Mouse (Mus musculus) G1E (cell line): ENCODE measurements around the gene Pex11a. TPM values are rescaled to one million over a fixed set of nuclear protein-coding genes. Genes with fewer than 3 reads are reported as not detected.
A peak's percentile ranks its signal among the peaks of the same experiment; 100 is the strongest.
"Not testable (repeated sequence)": the region's sequence is repeated elsewhere in the genome, so short reads cannot be mapped to it uniquely, and the experiment has no call there.

Experiments used
- ATAC-seq: 2 replicates; pipeline ENCODE4 v1.8.0; 2016; ENCODE audit warnings: mild to moderate bottlenecking; ENCODE audit not compliant: insufficient number of reproducible peaks, poor library complexity, low FRiP score, severe bottlenecking; ENCODE audit errors: extremely low read depth
- DNase-seq: peaks from one replicate; pipeline ENCODE4 v3.0.0; 2012; ENCODE audit warnings: low spot score
- H3K27me3 ChIP-seq: 2 replicates; pipeline ENCODE4 v1.6.1; 2012; ENCODE audit warnings: mild to moderate bottlenecking, low read length, inconsistent platforms; ENCODE audit not compliant: insufficient read depth
- H3K36me3 ChIP-seq: replicated peaks from 2 replicates; pipeline ENCODE3; 2012; ENCODE audit warnings: mild to moderate bottlenecking, inconsistent platforms
- H3K4me1 ChIP-seq: 2 replicates; pipeline ENCODE4 v1.6.1; 2012; ENCODE audit warnings: low read depth, low read length, inconsistent platforms, mixed read lengths; ENCODE audit not compliant: insufficient read depth
- H3K4me3 ChIP-seq: 2 replicates; pipeline ENCODE4 v1.5.1; 2012; ENCODE audit warnings: low read depth, mild to moderate bottlenecking, inconsistent platforms, low read length, moderate library complexity, mixed read lengths
- H3K9me3 ChIP-seq: replicated peaks from 2 replicates; pipeline ENCODE4 v1.6.1; 2012; ENCODE audit warnings: inconsistent platforms
- CTCF ChIP-seq: IDR thresholded peaks from 2 replicates; pipeline ENCODE4 v1.5.1; 2012; ENCODE audit warnings: low read depth, low read length, inconsistent platforms, mixed read lengths
- GATA1 ChIP-seq: IDR thresholded peaks from 2 replicates; pipeline ENCODE4 v1.6.1; 2012; ENCODE audit warnings: borderline replicate concordance, low read length, inconsistent platforms, mixed read lengths
- GATA2 ChIP-seq: IDR thresholded peaks from 2 replicates; pipeline ENCODE4 v1.6.1; 2012; ENCODE audit warnings: low read depth, low read length, inconsistent platforms, borderline replicate concordance
- POLR2AphosphoS5 ChIP-seq: IDR thresholded peaks from 2 replicates; pipeline ENCODE4 v1.6.1; 2012; ENCODE audit warnings: low read depth, low read length, inconsistent platforms; ENCODE audit not compliant: insufficient replicate concordance
- TAL1 ChIP-seq: conservative IDR thresholded peaks from 2 replicates; pipeline ENCODE4 v1.6.1; 2012; ENCODE audit warnings: low read depth, low read length, inconsistent platforms, mixed read lengths
- polyA plus RNA-seq: library from polyadenylated mRNA; stranded (reverse); fragments of >175 nt; gene quantifications from 2 replicates; pipeline ENCODE4 v1.2.3, GENCODE M21; 2012
- total RNA-seq, 2 experiments: library from RNA; stranded (forward) in 1 of 2; stranded (reverse) in 1 of 2; fragments of 200-1000 nt in 1 of 2; fragments of >200 nt in 1 of 2; fragmentation: Nextera tagmentation in 1 of 2; gene quantifications; 2 replicates each; pipeline ENCODE4 v1.2.3; 2014 to 2017

The Pex11a gene
- 6.5 and 7.5 TPM in 2 replicates for total RNA-seq (2014; fragmentation: Nextera tagmentation)
- 2.7 and 2.8 TPM in 2 replicates for total RNA-seq (2017)
- 2.9 TPM in 2 replicates for polyA plus RNA-seq

DNA sequence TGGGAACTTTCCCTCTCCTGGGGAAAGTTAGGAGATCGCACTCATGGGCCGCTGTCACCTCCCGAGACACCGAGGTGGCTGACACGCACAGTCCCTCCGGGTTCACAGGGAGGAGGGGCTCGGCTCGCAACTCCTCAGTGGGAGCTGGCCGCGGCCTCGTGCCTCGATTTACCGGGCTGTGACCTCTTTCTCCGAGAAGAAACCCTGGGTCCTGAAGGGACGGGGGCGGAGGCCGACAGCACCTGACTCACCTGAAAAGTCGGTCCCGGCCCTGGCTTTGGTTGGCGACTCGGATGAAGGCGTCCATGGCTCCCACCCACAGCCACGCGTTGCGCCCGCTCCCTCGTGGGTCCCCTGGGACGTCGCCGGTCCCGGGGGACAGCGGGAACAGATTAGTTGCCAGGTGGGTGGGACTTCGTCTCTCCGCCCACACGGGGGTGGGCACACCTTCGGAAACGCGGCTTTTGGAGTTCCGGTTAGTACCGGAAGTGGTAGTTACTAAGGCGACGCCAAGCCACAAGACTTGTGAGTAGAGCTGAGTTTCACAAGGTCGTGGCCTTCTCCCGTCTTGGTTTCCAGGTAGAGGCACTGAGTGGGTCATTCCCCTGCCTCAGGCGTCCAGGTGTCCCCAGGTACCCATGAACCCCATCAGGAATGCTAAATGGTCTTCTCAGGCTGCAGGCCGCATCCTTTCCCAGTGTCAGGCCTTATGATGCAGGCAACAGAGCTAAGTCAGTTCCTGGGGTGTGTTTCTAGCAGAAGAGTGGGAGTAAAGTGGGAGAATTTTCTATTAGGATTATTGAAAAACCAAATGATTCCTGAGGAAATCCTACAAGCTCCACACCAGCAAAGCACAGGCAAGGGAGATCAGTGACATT lies at the start of gene Pex11a, which contains the start of gene Wdr93:
Gene Pex11a (minus strand): TSS at position 473 of the 878 bp plus-strand sequence.
Gene Wdr93 (plus strand): TSS at position 505 of the 878 bp plus-strand sequence.
- Histone ChIP-seq H3K4me3 (peak within 1 kb of the TSS; percentile 85), H3K4me1 (peaks cover 24% of the 10 kb centered on the region), H3K36me3 (peaks cover 28% of the 10 kb centered on the region), H3K9me3 (no peaks in the 10 kb centered on the region), H3K27me3 (no peaks in the 10 kb centered on the region)
- ATAC-seq (peak; percentile 90), DNase-seq (peak; percentile 70)
- no peak for TF ChIP-seq GATA2
- TF ChIP-seq TAL1, result no peak
- no peak for TF ChIP-seq CTCF
- no peak for TF ChIP-seq POLR2AphosphoS5
- TF ChIP-seq GATA1, result no peak

GRCm38 (mm10) chr7:79789812-79790211 lies 46.9 kb upstream of the Pex11a start:
- not testable (repeated sequence) for ATAC-seq, H3K4me3 ChIP-seq, H3K4me1 ChIP-seq, H3K36me3 ChIP-seq, H3K9me3 ChIP-seq, DNase-seq
- H3K27me3 ChIP-seq, result peaks cover 41% of the 10 kb centered on the region

GRCm38 (mm10) chr7:79786295-79786694 lies 43.4 kb upstream of the Pex11a start:
- Histone ChIP-seq H3K36me3 (no peaks in the 10 kb centered on the region), H3K9me3 (no peaks in the 10 kb centered on the region), H3K27me3 (peaks cover 26% of the 10 kb centered on the region), H3K4me3 (no peak overlapping the region), H3K4me1 (no peaks in the 10 kb centered on the region)
- ATAC-seq, result peak; percentile 45; the same call in 1 of the 2 replicates
- DNase-seq, result peak; percentile 62
- TF ChIP-seq TAL1, result no peak
- no peak for TF ChIP-seq POLR2AphosphoS5
- TF ChIP-seq GATA2, result no peak
- no peak for TF ChIP-seq GATA1
- TF ChIP-seq CTCF, result peak; percentile 69; the same call in 1 of the 2 replicates

GRCm38 (mm10) chr7:79782516-79782855 lies 39.6 kb upstream of the Pex11a start:
- ATAC-seq, result no peak
- Histone ChIP-seq H3K27me3 (peaks cover 19% of the 10 kb centered on the region), H3K36me3 (no peaks in the 10 kb centered on the region), H3K4me3 (no peak overlapping the region), H3K9me3 (no peaks in the 10 kb centered on the region), H3K4me1 (peaks cover 4% of the 10 kb centered on the region)
- TF ChIP-seq GATA2 (no peak), GATA1 (no peak), POLR2AphosphoS5 (no peak), TAL1 (no peak), CTCF (no peak)
- no peak for DNase-seq

GRCm38 (mm10) chr7:79781826-79782515 lies 39.0 kb upstream of the Pex11a start:
- no peak for DNase-seq
- Histone ChIP-seq H3K4me1 (peaks cover 4% of the 10 kb centered on the region), H3K36me3 (no peaks in the 10 kb centered on the region), H3K4me3 (no peak overlapping the region), H3K27me3 (peaks cover 15% of the 10 kb centered on the region), H3K9me3 (no peaks in the 10 kb centered on the region)
- TF ChIP-seq CTCF, result no peak
- TF ChIP-seq GATA1, result no peak
- no peak for TF ChIP-seq TAL1
- no peak for TF ChIP-seq GATA2
- TF ChIP-seq POLR2AphosphoS5, result no peak
- ATAC-seq, result no peak

GRCm38 (mm10) chr7:79780647-79781626 lies 38.0 kb upstream of the Pex11a start:
- Histone ChIP-seq H3K4me3 (no peak overlapping the region), H3K9me3 (no peaks in the 10 kb centered on the region), H3K27me3 (peaks cover 12% of the 10 kb centered on the region), H3K4me1 (peaks cover 4% of the 10 kb centered on the region), H3K36me3 (no peaks in the 10 kb centered on the region)
- ATAC-seq (no peak), DNase-seq (peak; percentile 60)
- TF ChIP-seq CTCF, result peak; percentile 77
- no peak for TF ChIP-seq GATA2
